19 mouse cellular contexts compared by ENCODE assay signal in genomic region chr2:168625091-168625490, GRCm38 (mm10).
"Had no signal": no experiment of that assay in that cellular context is flagged by ENCODE, and none has a peak within 500 bp of the region (broad histone marks: within the 10 kb centered on the region; RNA-seq: fewer than 3 reads in every experiment).

No protein-coding gene starts in this region.

- H3K9me3 ChIP-seq: intestine, embryonic 15.5 days; liver, embryonic 12.5 days; liver, embryonic 15.5 days; neural tube, embryonic 13.5 days; stomach, embryonic 15.5 days had no signal

- H3K27me3 ChIP-seq: intestine, embryonic 15.5 days; liver, embryonic 15.5 days; neural tube, embryonic 13.5 days; stomach, embryonic 15.5 days had no signal

- H3K4me1 ChIP-seq: intestine, embryonic 15.5 days; liver, embryonic 12.5 days; liver, embryonic 15.5 days; stomach, embryonic 15.5 days had no signal

- H3K27ac ChIP-seq: intestine, embryonic 15.5 days; kidney, postnatal 0 days; left cerebral cortex, adult 2 months; limb, embryonic 12.5 days; liver, embryonic 12.5 days; liver, embryonic 15.5 days; stomach, embryonic 15.5 days had no signal

- DNase-seq: kidney, adult 11 months; layer of hippocampus, postnatal 36 days; liver; lung, adult 2 months; lung, postnatal 14 days; lung, postnatal 4 days; retina, postnatal 1 day; right cerebral cortex, postnatal 25 days; spleen, adult 18-20 months; thymus, postnatal 36 days had no signal

- H3K4me3 ChIP-seq: intestine, embryonic 15.5 days; left cerebral cortex, adult 2 months; limb, embryonic 12.5 days; liver, embryonic 12.5 days; liver, embryonic 15.5 days; myocyte; neural tube, embryonic 13.5 days; stomach, embryonic 15.5 days had no signal

- H3K9ac ChIP-seq: intestine, embryonic 15.5 days; limb, embryonic 12.5 days; liver, embryonic 12.5 days; liver, embryonic 15.5 days; neural tube, embryonic 13.5 days; stomach, embryonic 15.5 days had no signal

- ATAC-seq: intestine, embryonic 15.5 days; liver, embryonic 12.5 days had no signal

- H3K4me2 ChIP-seq: intestine, embryonic 15.5 days; limb, embryonic 12.5 days; liver, embryonic 12.5 days; liver, embryonic 15.5 days; neural tube, embryonic 13.5 days; stomach, embryonic 15.5 days had no signal

- H3K36me3 ChIP-seq: intestine, embryonic 15.5 days; limb, embryonic 12.5 days; liver, embryonic 12.5 days; liver, embryonic 15.5 days; neural tube, embryonic 13.5 days; stomach, embryonic 15.5 days had no signal
